Mouse (Mus musculus): ENCODE measurements around the gene Pou3f1.

The Pou3f1 gene

GRCm38 (mm10) chr4:124709961-124710446 lies 53.4 kb downstream of the Pou3f1 start:
- no peak for DNase-seq (ENCODE audit: low spot score)
